Mouse (Mus musculus) olfactory bulb, adult 2 months (tissue): ENCODE data around the gene Arhgap17.

Experiments used
- CTCF ChIP-seq: fragments of 200-500 bp; IDR thresholded peaks from 2 replicates; pipeline ENCODE4 v1.5.1; 2012; ENCODE audit warnings: low read depth, mild to moderate bottlenecking, low read length, moderate library complexity; ENCODE audit not compliant: insufficient read depth
- POLR2A ChIP-seq: fragments of 200-500 bp; IDR thresholded peaks from 2 replicates; pipeline ENCODE4 v1.6.1; 2012; ENCODE audit warnings: mild to moderate bottlenecking, low read depth, low read length, moderate library complexity; ENCODE audit not compliant: insufficient read depth

GRCm38 (mm10) chr7:123276568-123276967, 93.1 kb downstream of the Arhgap17 start:
- TF ChIP-seq CTCF: no peak
- no peak for TF ChIP-seq POLR2A
